Mouse (Mus musculus): Measurements from ENCODE around the gene Pdgfra. TPM values are rescaled to one million over a fixed set of nuclear protein-coding genes. Genes with fewer than 3 reads are reported as not detected.

Gene Pdgfra
- polyA plus RNA-seq, 1 experiment from 2014 or later = 29.2 TPM

GRCm38 (mm10) chr5:75215678-75216256 is 63.7 kb downstream of the Pdgfra start:
- no peaks in the 10 kb centered on the region for H3K27me3 ChIP-seq (replicated peaks)
- no peaks in the 10 kb centered on the region for H3K4me1 ChIP-seq
- WGBS = 79% methylated on average over 7 of the region's 7 CpGs
- H3K9me3 ChIP-seq = no peaks in the 10 kb centered on the region
- ATAC-seq (ENCODE audit: insufficient read depth, low FRiP score, low read depth) = no peak
- no peak overlapping the region for H3K4me2 ChIP-seq
- H3K27ac ChIP-seq = no peak overlapping the region
- no peak overlapping the region for H3K4me3 ChIP-seq (replicated peaks)
- H3K9ac ChIP-seq = no peak overlapping the region
- H3K36me3 ChIP-seq = no peaks in the 10 kb centered on the region

DNA sequence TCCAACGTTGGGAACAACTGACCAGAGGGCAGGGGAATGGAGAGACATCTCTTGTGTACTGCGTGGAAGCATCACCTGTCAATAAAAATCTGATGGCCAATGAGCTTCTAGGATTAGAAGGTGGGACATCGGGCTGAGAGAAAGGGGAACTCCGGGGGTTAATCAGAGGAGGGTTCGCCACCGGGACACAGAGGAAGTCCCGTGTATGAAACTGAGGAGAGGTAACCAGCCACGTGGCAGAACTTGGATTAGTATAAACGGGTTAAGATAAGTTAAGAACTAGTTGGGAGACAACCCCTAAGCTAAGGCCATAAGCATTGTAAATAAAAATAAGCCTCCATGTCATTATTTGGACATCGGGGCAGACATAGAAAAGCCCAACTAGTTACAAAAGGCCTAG is 69.5 kb downstream of the Pdgfra start:
- H3K36me3 ChIP-seq = no peaks in the 10 kb centered on the region
- H3K4me1 ChIP-seq = no peaks in the 10 kb centered on the region
- no peak overlapping the region for H3K4me2 ChIP-seq

DNA sequence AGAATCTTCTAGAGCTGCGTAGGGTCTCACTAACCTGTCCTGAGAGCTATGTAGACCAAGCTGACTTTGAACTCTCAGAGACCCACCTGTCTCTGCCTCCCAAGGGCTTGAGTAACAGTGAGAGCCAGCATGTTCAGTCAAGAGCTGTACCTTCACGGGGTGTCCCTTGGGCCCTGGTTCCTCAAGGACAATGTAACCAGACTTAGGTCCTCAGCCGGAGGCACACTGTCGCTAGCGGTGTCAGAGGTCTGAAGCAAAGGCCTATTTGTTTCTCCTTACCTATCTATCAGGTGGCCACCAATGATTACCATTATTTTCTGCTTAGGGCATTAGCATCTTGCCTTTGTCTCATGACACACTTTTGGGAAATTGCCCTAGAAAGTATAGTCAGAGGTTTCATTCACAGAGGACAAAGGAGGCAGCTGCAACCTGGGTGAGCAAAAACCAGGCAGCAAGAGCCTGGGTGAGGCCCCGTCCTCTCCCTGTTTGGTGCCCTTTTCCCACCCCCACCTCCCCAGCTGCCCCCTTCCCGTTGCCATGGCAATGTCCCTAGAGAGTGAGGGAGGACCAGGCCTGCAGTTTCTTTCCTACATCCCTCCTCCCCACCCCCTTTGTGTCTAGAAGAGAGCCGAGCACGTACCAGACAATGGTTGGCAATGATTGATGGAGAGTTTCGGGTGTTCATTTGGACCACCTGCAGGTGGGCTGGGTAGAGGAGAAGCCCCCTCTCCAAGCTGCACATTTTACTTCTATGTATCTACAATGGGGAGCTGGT is 70.6 kb downstream of the Pdgfra start:
- H3K9me3 ChIP-seq = no peaks in the 10 kb centered on the region
- H3K4me3 ChIP-seq (replicated peaks) = no peak overlapping the region
- no peaks in the 10 kb centered on the region for H3K27me3 ChIP-seq (replicated peaks)
- 66% methylated on average over 10 of the region's 10 CpGs for WGBS
- no peaks in the 10 kb centered on the region for H3K4me1 ChIP-seq
- H3K36me3 ChIP-seq = no peaks in the 10 kb centered on the region
- H3K4me2 ChIP-seq = no peak overlapping the region
- H3K9ac ChIP-seq = no peak overlapping the region
- H3K27ac ChIP-seq = no peak overlapping the region
- no peak for ATAC-seq (ENCODE audit: insufficient read depth, low FRiP score, low read depth)

More for the DNA sequence above, 69.5 kb downstream of the Pdgfra start:
- Histone ChIP-seq H3K9me3 (no peaks in the 10 kb centered on the region), H3K27ac (no peak overlapping the region), H3K9ac (no peak overlapping the region), H3K27me3 (replicated peaks) (no peaks in the 10 kb centered on the region), H3K4me3 (replicated peaks) (no peak overlapping the region)
- WGBS = 71% methylated on average over 10 of the region's 10 CpGs
- ATAC-seq (ENCODE audit: insufficient read depth, low FRiP score, low read depth) = no peak

DNA sequence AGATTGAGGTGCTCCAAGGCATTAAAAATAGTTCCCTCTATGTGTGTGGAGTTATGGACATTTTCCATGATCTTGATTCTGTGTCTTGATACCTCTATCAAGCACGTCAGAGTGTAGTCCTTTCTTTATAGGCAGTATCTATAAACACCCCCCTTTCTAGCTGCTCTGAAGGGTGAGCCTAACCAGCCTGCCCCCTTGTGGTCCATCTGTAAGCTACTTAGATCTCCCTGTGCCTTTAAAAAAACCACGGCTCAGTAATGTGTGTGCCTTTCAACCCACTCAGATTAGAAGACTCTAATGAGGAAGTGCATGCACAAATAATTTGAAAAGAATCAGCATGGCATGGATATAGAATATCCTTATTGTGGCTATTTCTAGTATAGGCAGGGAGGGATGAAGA is 86.3 kb downstream of the Pdgfra start:
- no peak overlapping the region for H3K4me2 ChIP-seq
- ATAC-seq (ENCODE audit: insufficient read depth, low FRiP score, low read depth) = no peak
- H3K4me3 ChIP-seq (replicated peaks) = no peak overlapping the region
- no peak overlapping the region for H3K9ac ChIP-seq
- H3K36me3 ChIP-seq = no peaks in the 10 kb centered on the region
- no peaks in the 10 kb centered on the region for H3K4me1 ChIP-seq
- H3K27me3 ChIP-seq (replicated peaks) = no peaks in the 10 kb centered on the region
- no peak overlapping the region for H3K27ac ChIP-seq
- H3K9me3 ChIP-seq = no peaks in the 10 kb centered on the region
- 33% methylated on average over 2 of the region's 2 CpGs for WGBS

DNA sequence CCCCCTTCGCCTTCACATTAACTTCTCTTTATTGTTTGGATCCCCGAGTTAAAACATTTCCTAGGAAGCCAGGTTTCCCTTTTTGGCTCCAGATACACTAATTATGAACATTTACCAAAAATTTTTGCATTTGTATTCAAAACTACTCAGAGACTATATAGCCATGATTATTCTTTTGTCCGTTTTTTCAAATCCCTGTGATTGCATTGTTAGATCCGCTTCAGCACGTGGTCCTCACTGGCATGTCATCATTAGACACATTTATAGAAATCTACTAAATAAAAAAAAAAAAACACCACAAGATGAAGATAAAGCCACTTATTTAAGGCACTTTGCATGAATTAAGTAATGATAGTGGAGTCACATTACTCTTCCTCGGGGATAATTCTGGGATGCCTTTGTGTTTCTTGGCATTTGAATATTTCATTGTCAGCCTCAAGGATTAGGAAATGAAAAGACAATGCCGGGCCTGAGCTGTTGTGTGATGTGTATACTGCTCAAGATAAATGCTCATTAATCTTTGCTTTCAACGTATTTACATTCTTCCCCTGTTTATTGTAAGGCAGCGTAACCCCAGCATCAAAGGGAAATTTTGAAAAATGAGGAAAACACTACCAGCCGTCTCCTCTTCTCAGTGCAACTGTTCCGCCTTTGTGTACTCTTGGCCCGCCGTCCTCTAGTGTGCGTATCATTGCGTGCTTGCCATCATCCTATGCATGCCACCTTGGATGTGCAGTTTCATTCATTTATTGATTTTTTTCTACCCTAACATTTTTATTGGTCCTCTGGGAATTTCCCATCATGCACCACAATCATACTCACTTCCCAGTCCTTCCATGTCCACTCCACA is 87.1 kb downstream of the Pdgfra start:
- Histone ChIP-seq H3K36me3 (no peaks in the 10 kb centered on the region), H3K27me3 (replicated peaks) (no peaks in the 10 kb centered on the region), H3K4me3 (replicated peaks) (no peak overlapping the region), H3K4me1 (no peaks in the 10 kb centered on the region), H3K9me3 (no peaks in the 10 kb centered on the region), H3K27ac (no peak overlapping the region), H3K4me2 (no peak overlapping the region), H3K9ac (no peak overlapping the region)
- no peak for ATAC-seq (ENCODE audit: insufficient read depth, low FRiP score, low read depth)
- 65% methylated on average over 15 of the region's 15 CpGs for WGBS

DNA sequence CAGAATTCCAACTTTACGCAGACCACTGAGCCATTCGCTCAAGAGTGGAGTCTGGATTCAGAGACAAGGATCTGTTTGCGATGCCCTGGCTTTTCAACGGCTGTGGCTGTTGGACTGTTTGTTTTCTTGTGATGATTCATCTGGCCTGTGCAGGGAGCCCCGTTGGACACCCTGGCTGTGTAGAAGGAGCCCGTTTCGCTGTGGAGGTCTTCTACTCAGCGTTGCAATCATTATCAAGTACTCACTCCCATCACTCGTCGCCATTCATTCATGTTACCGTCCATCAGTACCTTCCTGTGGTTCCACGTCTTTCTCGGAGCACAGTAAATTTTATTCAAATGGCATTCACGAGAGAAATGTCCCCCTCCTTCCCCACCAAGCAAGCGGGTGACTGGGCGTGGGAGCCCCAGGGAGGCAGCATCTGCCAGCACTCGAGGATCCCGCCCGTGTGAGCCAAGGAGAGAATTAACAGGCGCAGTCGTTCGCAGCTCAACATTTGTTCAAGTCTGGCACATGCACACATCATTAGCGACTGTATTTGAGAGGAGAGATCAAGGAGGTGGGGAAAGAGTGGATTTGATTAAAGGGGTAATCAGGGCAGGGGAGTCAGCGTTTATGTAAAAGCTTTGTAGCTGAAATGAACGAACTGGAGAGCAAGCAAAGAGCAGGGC is 95.1 kb downstream of the Pdgfra start:
- Histone ChIP-seq H3K4me3 (replicated peaks) (no peak overlapping the region), H3K4me2 (no peak overlapping the region), H3K36me3 (no peaks in the 10 kb centered on the region), H3K4me1 (no peaks in the 10 kb centered on the region), H3K9ac (no peak overlapping the region), H3K9me3 (no peaks in the 10 kb centered on the region), H3K27ac (no peak overlapping the region), H3K27me3 (replicated peaks) (no peaks in the 10 kb centered on the region)
- ATAC-seq (ENCODE audit: insufficient read depth, low FRiP score, low read depth) = no peak
- 51% methylated on average over 25 of the region's 25 CpGs for WGBS

Small RNAs within 50 kb of the gene (microRNA-seq; reads per million reads assigned to microRNA genes)
- gene Mir7025 = 0.58 reads per million

Other genes with a start within 250 kb of the Pdgfra start
- gene Chic2, start 107.5 kb upstream of the Pdgfra start, polyA plus RNA-seq (2015; fragmentation: Nextera tagmentation; extraction: Ambion mirVana) = 27.2 and 33.0 TPM in 2 replicates
- not detected in 2 replicates for gene Gsx2, start 76.7 kb upstream of the Pdgfra start, polyA plus RNA-seq (2015; fragmentation: Nextera tagmentation; extraction: Ambion mirVana)